Mouse (Mus musculus) liver, embryonic 13.5 days (tissue): ENCODE measurements around the gene Serpini1. TPM values are rescaled to one million over a fixed set of nuclear protein-coding genes. Genes with fewer than 3 reads are reported as not detected.

Source experiments
- ATAC-seq: fragments of 200-750 bp; cut with Nextera tagmentation; 2 replicates; pipeline ENCODE4 v1.8.0; 2017; ENCODE audit warnings: low read depth, mild to moderate bottlenecking, moderate number of reproducible peaks, moderate library complexity
- DNase-seq: peaks from one replicate; pipeline ENCODE4 v3.0.0; 2022
- H3K27ac ChIP-seq: fragments of 300-500 bp; sonication (generic); 2 replicates; pipeline ENCODE4 v1.5.1; 2015; ENCODE audit warnings: moderate library complexity, mild to moderate bottlenecking, inconsistent platforms
- H3K27me3 ChIP-seq: fragments of 300-500 bp; sonication (generic); 2 replicates; pipeline ENCODE4 v1.6.1; 2015; ENCODE audit warnings: mild to moderate bottlenecking, inconsistent platforms
- H3K36me3 ChIP-seq: fragments of 300-500 bp; sonication (generic); 2 replicates; pipeline ENCODE4 v1.6.1; 2015; ENCODE audit warnings: mild to moderate bottlenecking, inconsistent platforms
- H3K4me1 ChIP-seq: fragments of 300-500 bp; sonication (generic); replicated peaks from 2 replicates; pipeline ENCODE4 v1.6.1; 2015; ENCODE audit warnings: inconsistent platforms
- H3K4me2 ChIP-seq: fragments of 300-500 bp; sonication (generic); 2 replicates; pipeline ENCODE4 v1.6.1; 2015; ENCODE audit warnings: inconsistent platforms, mild to moderate bottlenecking, moderate library complexity
- H3K4me3 ChIP-seq: fragments of 300-500 bp; sonication (generic); replicated peaks from 2 replicates; pipeline ENCODE4 v1.5.1; 2015; ENCODE audit warnings: mild to moderate bottlenecking, inconsistent platforms
- H3K9ac ChIP-seq: fragments of 300-500 bp; sonication (generic); 2 replicates; pipeline ENCODE4 v1.6.1; 2015; ENCODE audit warnings: mild to moderate bottlenecking, inconsistent platforms
- H3K9me3 ChIP-seq: fragments of 300-500 bp; sonication (generic); replicated peaks from 2 replicates; pipeline ENCODE4 v1.6.1; 2016; ENCODE audit warnings: inconsistent platforms
- WGBS: fragments of 180-500 bp; shearing (Covaris S2); methylation state at CpG from one replicate; pipeline ENCODE4 v1.1.7; 2015; ENCODE audit not compliant: insufficient replicate concordance; 5-methylcytosine and 5-hydroxymethylcytosine counted together
- polyA plus RNA-seq: library from polyadenylated mRNA; unstranded; fragments of >200 nt; fragmentation: Nextera tagmentation; extraction: Ambion mirVana; gene quantifications from 2 replicates; pipeline ENCODE4 v1.2.1, GENCODE M21; 2015

Serpini1 gene
- polyA plus RNA-seq, result 0.48 and 0.57 TPM in 2 replicates

- Histone ChIP-seq H3K36me3 (no peaks in the 10 kb centered on the region), H3K4me3 (peak within 1 kb of the TSS; percentile 89), H3K9me3 (no peaks in the 10 kb centered on the region), H3K9ac (peak within 1 kb of the TSS; percentile 95), H3K4me2 (peak within 1 kb of the TSS; percentile 91), H3K4me1 (peaks cover 25% of the 10 kb centered on the region), H3K27me3 (no peaks in the 10 kb centered on the region), H3K27ac (peak within 1 kb of the TSS; percentile 92)
- 2% methylated on average over 19 of the region's 19 CpGs for WGBS
- peak; percentile 84 for ATAC-seq
- peak; percentile 84 for DNase-seq
Observed at GRCm38 (mm10) chr3:75557292-75557691, at the start of gene Serpini1. Serpini1 (plus strand) TSS chr3:75557547.

- Histone ChIP-seq H3K27ac (no peak overlapping the region), H3K27me3 (no peaks in the 10 kb centered on the region), H3K4me1 (no peaks in the 10 kb centered on the region), H3K9ac (no peak overlapping the region), H3K4me3 (no peak overlapping the region), H3K9me3 (no peaks in the 10 kb centered on the region), H3K36me3 (peaks cover 39% of the 10 kb centered on the region), H3K4me2 (no peak overlapping the region)
- 76% methylated on average over 7 of the region's 7 CpGs for WGBS
- no peak for ATAC-seq
- DNase-seq, result peak; percentile 11
Observed at GRCm38 (mm10) chr3:75517631-75518250, 39.6 kb upstream of the Serpini1 start.

- DNase-seq, result no peak
Observed at GRCm38 (mm10) chr3:75521314-75521713, 36.0 kb upstream of the Serpini1 start.

GRCm38 (mm10) chr3:75522527-75522926 is 34.8 kb upstream of the Serpini1 start:
- ATAC-seq (no peak), DNase-seq (no peak)
- no peaks in the 10 kb centered on the region for H3K27me3 ChIP-seq
- no peak overlapping the region for H3K9ac ChIP-seq
- no peak overlapping the region for H3K4me2 ChIP-seq
- H3K9me3 ChIP-seq, result no peaks in the 10 kb centered on the region
- no peak overlapping the region for H3K4me3 ChIP-seq
- no peak overlapping the region for H3K27ac ChIP-seq
- H3K36me3 ChIP-seq, result peaks cover 48% of the 10 kb centered on the region
- 50% methylated on average over 1 of the region's 1 CpGs for WGBS
- no peaks in the 10 kb centered on the region for H3K4me1 ChIP-seq

More at GRCm38 (mm10) chr3:75521314-75521713, 36.0 kb upstream of the Serpini1 start:
- WGBS, result 78% methylated on average over 2 of the region's 2 CpGs
- ATAC-seq, result no peak
- Histone ChIP-seq H3K9ac (no peak overlapping the region), H3K36me3 (peaks cover 40% of the 10 kb centered on the region), H3K27ac (no peak overlapping the region), H3K4me1 (no peaks in the 10 kb centered on the region), H3K4me3 (no peak overlapping the region), H3K9me3 (no peaks in the 10 kb centered on the region), H3K27me3 (no peaks in the 10 kb centered on the region), H3K4me2 (no peak overlapping the region)

GRCm38 (mm10) chr3:75531074-75531473 is 26.3 kb upstream of the Serpini1 start:
- peaks cover 17% of the 10 kb centered on the region for H3K36me3 ChIP-seq
- H3K4me3 ChIP-seq, result no peak overlapping the region
- H3K4me2 ChIP-seq, result no peak overlapping the region
- no peak overlapping the region for H3K27ac ChIP-seq
- H3K9me3 ChIP-seq, result no peaks in the 10 kb centered on the region
- DNase-seq, result no peak
- no peak overlapping the region for H3K9ac ChIP-seq
- 79% methylated on average over 3 of the region's 3 CpGs for WGBS
- no peaks in the 10 kb centered on the region for H3K27me3 ChIP-seq
- no peak for ATAC-seq
- H3K4me1 ChIP-seq, result peaks cover 20% of the 10 kb centered on the region

- Histone ChIP-seq H3K27ac (peak overlapping the region; percentile 43), H3K9me3 (no peaks in the 10 kb centered on the region), H3K27me3 (no peaks in the 10 kb centered on the region), H3K4me1 (peaks cover 22% of the 10 kb centered on the region), H3K9ac (no peak overlapping the region), H3K4me3 (no peak overlapping the region), H3K4me2 (peak overlapping the region; percentile 38), H3K36me3 (peaks cover 13% of the 10 kb centered on the region)
- DNase-seq, result no peak
- WGBS, result 40% methylated on average over 3 of the region's 3 CpGs
- peak; percentile 97 for ATAC-seq
Observed at GRCm38 (mm10) chr3:75534045-75534834, 23.1 kb upstream of the Serpini1 start.

GRCm38 (mm10) chr3:75541259-75541658 is 16.1 kb upstream of the Serpini1 start:
- Histone ChIP-seq H3K9me3 (no peaks in the 10 kb centered on the region), H3K36me3 (peaks cover 18% of the 10 kb centered on the region), H3K4me2 (no peak overlapping the region), H3K9ac (no peak overlapping the region), H3K27me3 (no peaks in the 10 kb centered on the region), H3K27ac (no peak overlapping the region), H3K4me1 (peaks cover 31% of the 10 kb centered on the region), H3K4me3 (no peak overlapping the region)
- DNase-seq (no peak), ATAC-seq (no peak)
- WGBS, result 72% methylated on average over 4 of the region's 4 CpGs

GRCm38 (mm10) chr3:75542852-75543251 is 14.5 kb upstream of the Serpini1 start:
- DNase-seq, result peak; percentile 36
- H3K36me3 ChIP-seq, result peaks cover 11% of the 10 kb centered on the region
- 0 out of 2 replicates have a peak overlapping the region, but pooled peaks have one; percentile 17 for H3K4me2 ChIP-seq
- 40% methylated on average over 3 of the region's 3 CpGs for WGBS
- H3K27ac ChIP-seq, result no peak overlapping the region
- no peak overlapping the region for H3K4me3 ChIP-seq
- H3K27me3 ChIP-seq, result no peaks in the 10 kb centered on the region
- ATAC-seq, result peak; percentile 86
- H3K4me1 ChIP-seq, result peaks cover 38% of the 10 kb centered on the region
- H3K9ac ChIP-seq, result no peak overlapping the region
- H3K9me3 ChIP-seq, result no peaks in the 10 kb centered on the region

GRCm38 (mm10) chr3:75544287-75544686 is 13.1 kb upstream of the Serpini1 start:
- Histone ChIP-seq H3K9ac (no peak overlapping the region), H3K9me3 (no peaks in the 10 kb centered on the region), H3K27ac (peak overlapping the region; percentile 66; the same call in 1 of the 2 replicates), H3K36me3 (peaks cover 5% of the 10 kb centered on the region), H3K4me3 (no peak overlapping the region), H3K4me2 (peak overlapping the region; percentile 46), H3K4me1 (peaks cover 40% of the 10 kb centered on the region), H3K27me3 (no peaks in the 10 kb centered on the region)
- DNase-seq, result peak; percentile 53
- ATAC-seq, result peak; percentile 95
- 29% methylated on average over 1 of the region's 1 CpGs for WGBS

- DNase-seq, result no peak
- Histone ChIP-seq H3K4me3 (no peak overlapping the region), H3K27me3 (no peaks in the 10 kb centered on the region), H3K4me2 (no peak overlapping the region), H3K36me3 (no peaks in the 10 kb centered on the region), H3K9ac (no peak overlapping the region), H3K27ac (no peak overlapping the region), H3K4me1 (peaks cover 32% of the 10 kb centered on the region), H3K9me3 (no peaks in the 10 kb centered on the region)
- ATAC-seq, result no peak
Observed at GRCm38 (mm10) chr3:75551248-75551647, 6.1 kb upstream of the Serpini1 start.

- H3K4me3 ChIP-seq, result peak overlapping the region; percentile 89
- peaks cover 29% of the 10 kb centered on the region for H3K4me1 ChIP-seq
- no peaks in the 10 kb centered on the region for H3K27me3 ChIP-seq
- DNase-seq (no peak), ATAC-seq (peak; percentile 58)
- under 1% methylated on average over 36 of the region's 36 CpGs for WGBS
- no peaks in the 10 kb centered on the region for H3K36me3 ChIP-seq
- H3K9me3 ChIP-seq, result no peaks in the 10 kb centered on the region
- H3K4me2 ChIP-seq, result peak overlapping the region; percentile 79
- H3K9ac ChIP-seq, result peak overlapping the region; percentile 95
- peak overlapping the region; percentile 90 for H3K27ac ChIP-seq
Observed at GRCm38 (mm10) chr3:75556121-75556694, 1.1 kb upstream of the Serpini1 start.
